Mouse (Mus musculus) adrenal gland, postnatal 25 days (tissue): ENCODE data around the gene Tpra1. TPM values are rescaled to one million over a fixed set of nuclear protein-coding genes. Genes with fewer than 3 reads are reported as not detected.

Experiments used
- DNase-seq: peaks from one replicate; pipeline ENCODE4 v3.0.0; 2021; ENCODE audit warnings: mixed read lengths
- total RNA-seq: library from RNA; stranded (reverse); gene quantifications from 2 replicates; pipeline ENCODE4 v1.2.3, GENCODE M21; 2021

The Tpra1 gene
- total RNA-seq, 1 experiment from 2014 or later: 136 TPM

- DNase-seq: no peak
Observed at GRCm38 (mm10) chr6:88889410-88890042, 12.5 kb upstream of the Tpra1 start.

GRCm38 (mm10) chr6:88890832-88891231 is 11.2 kb upstream of the Tpra1 start:
- no peak for DNase-seq

DNA sequence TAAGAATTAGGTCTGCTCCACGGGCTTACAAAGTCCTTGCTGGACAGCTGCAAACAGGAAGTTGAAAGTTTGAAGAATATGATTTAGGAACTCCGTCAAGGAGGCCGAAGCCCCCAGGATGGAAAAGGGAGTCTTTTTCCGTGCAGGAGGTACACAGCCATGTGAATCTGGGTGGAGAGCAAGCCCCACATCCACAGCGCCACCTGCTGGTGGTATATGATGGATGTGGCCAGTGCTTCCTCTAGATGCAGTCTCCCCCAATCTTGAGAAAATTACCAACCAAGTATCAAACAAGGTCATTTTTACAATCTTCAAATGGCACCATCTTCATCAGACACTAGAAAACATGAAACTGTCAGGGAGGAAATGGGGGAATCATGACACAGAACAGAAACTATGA is 8.5 kb upstream of the Tpra1 start:
- DNase-seq: peak; percentile 75

DNA sequence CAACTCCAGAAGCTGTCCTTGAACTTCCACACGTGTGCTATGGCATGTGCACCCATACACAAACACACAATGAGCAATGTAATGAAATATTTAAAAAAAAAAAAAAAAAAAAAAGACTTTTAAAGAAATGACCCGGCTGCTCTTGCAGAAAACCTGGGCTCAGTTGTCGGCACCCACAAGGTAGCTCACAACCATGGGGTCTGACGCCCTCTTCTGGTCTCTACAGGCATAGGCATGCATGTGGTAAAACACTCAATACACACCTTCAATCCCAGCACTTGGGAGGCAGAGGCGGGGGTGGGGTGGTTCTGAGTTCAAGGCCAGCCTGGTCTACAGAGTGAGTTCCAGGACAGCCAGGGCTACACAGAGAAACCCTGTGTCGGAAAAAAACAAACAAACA is 6.1 kb upstream of the Tpra1 start:
- no peak for DNase-seq

DNA sequence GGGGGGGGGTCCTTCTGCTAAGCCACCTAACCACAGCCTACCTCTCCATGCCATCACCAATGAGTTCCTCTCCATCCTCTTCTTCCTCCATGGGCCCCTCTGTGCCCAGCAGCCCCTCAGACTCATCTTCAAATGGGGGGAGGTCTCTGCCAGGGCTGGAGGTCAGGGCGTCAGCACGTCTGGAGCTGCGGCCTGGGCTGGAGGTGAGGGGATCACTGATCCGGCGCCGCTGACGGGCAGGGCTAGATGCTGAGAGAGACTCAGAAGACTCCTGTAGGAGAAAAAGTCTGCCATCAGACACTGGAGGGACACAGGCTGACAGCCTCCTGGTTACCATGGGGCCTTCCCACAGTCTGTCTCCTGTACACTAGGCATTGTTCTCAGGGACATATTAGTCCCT is 4.8 kb upstream of the Tpra1 start:
- no peak for DNase-seq

GRCm38 (mm10) chr6:88898534-88899048 is 3.5 kb upstream of the Tpra1 start, which contains the start of gene Mcm2:
Mcm2 (minus strand) TSS chr6:88898780.
- DNase-seq: peak; percentile 96

- no peak for DNase-seq
Observed at GRCm38 (mm10) chr6:88899086-88899485, 3.0 kb upstream of the Tpra1 start.

GRCm38 (mm10) chr6:88899628-88900027 is 2.4 kb upstream of the Tpra1 start:
- no peak for DNase-seq

DNA sequence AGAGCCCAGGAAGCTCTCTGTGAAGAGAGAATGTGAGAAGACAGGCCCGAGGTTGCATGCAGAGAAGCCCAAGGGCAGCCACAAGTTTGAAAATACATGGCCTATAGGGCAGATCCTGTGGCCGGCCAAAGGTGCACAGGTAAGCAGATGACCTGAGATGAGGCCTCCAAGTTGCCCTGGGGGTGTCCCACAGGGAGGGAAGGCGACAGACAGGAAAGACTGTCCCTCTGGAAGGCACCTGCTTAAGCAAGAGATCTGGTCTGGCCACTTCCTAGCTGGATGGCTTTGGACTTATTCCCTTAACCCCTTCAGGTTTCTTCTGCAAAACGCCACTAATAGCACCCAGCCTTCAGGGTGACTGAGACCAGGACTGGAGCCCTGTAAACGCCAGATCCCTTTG is 580 bp upstream of the Tpra1 start:
- DNase-seq: no peak

GRCm38 (mm10) chr6:88903708-88904107 is 1.7 kb downstream of the Tpra1 start:
- DNase-seq: no peak

GRCm38 (mm10) chr6:88904456-88904974 is 2.5 kb downstream of the Tpra1 start:
- DNase-seq: no peak

DNA sequence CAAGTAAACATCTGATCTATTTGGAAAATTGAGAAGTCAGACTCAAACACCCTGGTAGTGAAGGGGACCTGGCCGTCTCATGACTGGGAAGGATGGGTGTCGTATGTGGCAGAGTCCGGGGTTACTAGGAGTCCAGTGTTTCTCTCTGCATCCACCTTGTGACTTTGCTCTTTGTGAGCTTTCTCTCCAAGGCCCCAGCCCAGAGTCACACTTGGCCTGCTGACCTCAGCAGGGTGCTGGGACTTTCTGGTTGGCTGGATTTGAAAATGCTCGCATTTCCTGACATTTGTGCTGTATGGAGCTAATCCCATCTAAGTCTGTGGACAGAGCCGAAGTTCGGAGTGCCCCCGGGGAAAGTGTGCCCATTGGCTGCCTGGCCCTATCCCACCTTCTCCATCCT is 3.0 kb downstream of the Tpra1 start:
- no peak for DNase-seq

- peak; percentile 58 for DNase-seq
Observed at GRCm38 (mm10) chr6:88906369-88907108, 4.5 kb downstream of the Tpra1 start.

GRCm38 (mm10) chr6:88909151-88909550 is 7.1 kb downstream of the Tpra1 start:
- DNase-seq: no peak

GRCm38 (mm10) chr6:88913022-88913421 is 11.0 kb downstream of the Tpra1 start:
- peak; percentile 32 for DNase-seq

DNA sequence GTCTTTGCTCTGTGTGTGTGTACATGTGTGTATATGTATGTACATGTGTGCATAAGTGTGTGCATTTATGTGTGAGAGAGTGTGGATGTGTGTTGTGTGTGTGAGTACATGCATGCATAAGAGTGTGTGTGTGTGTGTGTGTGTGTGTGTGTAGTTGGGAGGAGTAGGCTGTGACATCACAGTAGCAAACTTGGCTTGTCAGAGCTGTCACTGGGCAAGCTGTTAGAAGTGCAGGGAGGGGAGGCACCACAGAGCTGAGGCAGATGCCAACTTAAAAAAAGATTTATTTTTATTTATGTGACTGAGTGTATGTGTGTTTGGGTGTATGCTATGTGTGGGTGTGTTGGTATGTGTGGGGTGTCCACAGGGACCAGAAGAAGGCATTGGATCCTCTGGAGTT is 11.4 kb downstream of the Tpra1 start:
- no peak for DNase-seq

GRCm38 (mm10) chr6:88914799-88915198 is 12.7 kb downstream of the Tpra1 start:
- DNase-seq: no peak

GRCm38 (mm10) chr6:88915510-88915909 is 13.5 kb downstream of the Tpra1 start:
- DNase-seq: no peak

DNA sequence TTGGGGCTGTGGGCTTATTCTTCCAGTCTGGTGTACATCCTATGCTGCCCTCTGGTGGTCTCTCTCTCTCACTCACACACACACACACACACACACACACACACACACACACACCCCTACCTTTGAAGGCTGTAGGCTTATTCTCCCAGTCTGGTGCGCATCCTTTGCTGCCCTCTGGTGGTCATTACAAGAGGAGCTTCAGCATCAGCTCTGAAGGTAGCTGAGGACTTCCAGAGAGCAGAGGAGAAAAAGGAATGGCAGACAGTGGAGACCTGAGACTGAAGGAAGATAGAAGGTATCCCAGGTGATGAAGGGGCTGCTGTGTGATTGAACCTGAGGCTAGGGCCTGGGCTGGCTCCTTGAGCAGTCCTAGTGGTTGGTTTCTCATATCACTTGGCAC is 14.1 kb downstream of the Tpra1 start:
- DNase-seq: no peak

- DNase-seq: no peak
Observed at GRCm38 (mm10) chr6:88918802-88919201, 16.8 kb downstream of the Tpra1 start.

- peak; percentile 61 for DNase-seq
Observed at GRCm38 (mm10) chr6:88924502-88925275, 22.6 kb downstream of the Tpra1 start.

GRCm38 (mm10) chr6:88925640-88926205 is 23.7 kb downstream of the Tpra1 start:
- DNase-seq: no peak
